Mouse (Mus musculus): ENCODE measurements around the gene Ntm. TPM values are rescaled to one million over a fixed set of nuclear protein-coding genes. Genes with fewer than 3 reads are reported as not detected.

The Ntm gene
- polyA plus RNA-seq, 1 experiment from 2014 or later: 0.76 TPM

DNA sequence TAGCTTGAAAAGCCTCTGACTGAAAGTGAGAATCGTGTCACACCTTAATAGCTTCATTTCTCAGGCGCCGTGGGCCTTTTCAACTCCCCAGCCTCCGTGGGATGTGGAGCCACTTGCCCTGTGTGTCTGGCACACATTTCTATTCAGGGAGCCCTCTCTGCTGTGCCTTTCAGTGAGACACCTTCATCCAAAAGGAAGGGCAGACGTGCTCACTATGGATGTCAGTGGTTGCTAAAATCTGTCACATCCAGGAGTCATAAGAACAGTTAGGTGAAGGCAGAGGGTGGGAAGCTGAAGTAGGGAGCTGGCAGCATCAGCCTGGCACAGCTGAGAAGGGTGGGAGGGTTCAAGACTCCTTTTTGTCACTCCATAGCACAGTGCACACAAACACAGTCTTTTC, 201.4 kb downstream of the Ntm start:
- Histone ChIP-seq H3K27ac (ENCODE audit: low read length) (no peak overlapping the region), H3K4me3 (ENCODE audit: low read depth, low read length) (no peak overlapping the region), H3K36me3 (ENCODE audit: insufficient read depth, low read length) (no peaks in the 10 kb centered on the region), H3K9me3 (ENCODE audit: low read length) (no peaks in the 10 kb centered on the region), H3K27me3 (replicated peaks; ENCODE audit: insufficient read depth, low read length) (no peaks in the 10 kb centered on the region), H3K4me2 (replicated peaks; ENCODE audit: low read depth, low read length) (no peak overlapping the region), H3K9ac (replicated peaks; ENCODE audit: low read depth) (no peak overlapping the region), H3K4me1 (ENCODE audit: insufficient read depth, low read depth, low read length) (no peaks in the 10 kb centered on the region)
- DNase-seq (ENCODE audit: low spot score): no peak
- ATAC-seq: no peak
- WGBS: 82% methylated on average over 5 of the region's 5 CpGs
- TF ChIP-seq EP300 (IDR thresholded peaks at IDR 0.05) (no peak), CTCF (IDR thresholded peaks at IDR 0.05) (no peak)

DNA sequence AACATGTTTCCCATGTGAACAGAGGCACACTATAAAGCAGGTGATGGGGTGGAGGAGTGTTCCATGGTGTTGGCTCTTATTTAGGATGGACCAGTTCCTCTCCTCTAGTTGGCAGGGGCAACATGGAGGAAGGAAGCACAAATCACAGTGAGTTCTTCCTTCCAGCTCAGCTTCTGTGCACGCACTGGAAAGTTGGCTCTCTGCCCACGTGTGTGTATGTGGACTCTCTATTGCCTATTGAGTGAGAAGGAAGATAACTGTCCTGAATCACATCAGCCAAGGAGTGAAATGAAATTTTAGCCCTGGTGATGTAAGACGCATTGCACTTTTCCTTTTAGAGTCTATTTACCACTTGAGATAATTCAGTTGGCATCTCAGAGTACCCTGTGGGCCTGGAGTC, 203.0 kb downstream of the Ntm start:
- Histone ChIP-seq H3K4me3 (ENCODE audit: low read depth, low read length) (no peak overlapping the region), H3K9me3 (ENCODE audit: low read length) (no peaks in the 10 kb centered on the region), H3K9ac (replicated peaks; ENCODE audit: low read depth) (no peak overlapping the region), H3K27ac (ENCODE audit: low read length) (no peak overlapping the region), H3K4me2 (replicated peaks; ENCODE audit: low read depth, low read length) (no peak overlapping the region), H3K27me3 (replicated peaks; ENCODE audit: insufficient read depth, low read length) (no peaks in the 10 kb centered on the region), H3K4me1 (ENCODE audit: insufficient read depth, low read depth, low read length) (no peaks in the 10 kb centered on the region), H3K36me3 (ENCODE audit: insufficient read depth, low read length) (no peaks in the 10 kb centered on the region)
- WGBS: 25% methylated on average over 3 of the region's 3 CpGs
- ATAC-seq (no peak), DNase-seq (ENCODE audit: low spot score) (no peak)
- no peak for TF ChIP-seq CTCF (IDR thresholded peaks at IDR 0.05)

DNA sequence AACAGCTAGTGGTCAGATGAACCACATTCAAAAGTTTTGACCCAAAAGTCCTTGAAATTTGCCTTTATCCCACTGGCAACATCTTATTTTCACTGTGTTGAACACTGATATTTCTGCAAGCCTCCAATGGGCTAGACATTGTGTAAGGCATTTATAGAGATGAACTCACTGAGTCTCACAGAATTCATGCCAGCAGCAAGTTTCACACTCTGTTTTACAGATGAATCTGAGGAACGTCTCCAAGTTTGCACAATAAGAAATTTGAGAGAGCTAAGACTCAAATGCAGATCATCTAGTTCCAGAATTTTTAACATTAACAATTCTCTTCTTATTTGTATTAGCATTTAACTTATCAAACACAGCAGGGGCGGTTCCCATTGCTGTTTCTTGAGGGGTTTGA, 203.9 kb downstream of the Ntm start:
- Histone ChIP-seq H3K36me3 (ENCODE audit: insufficient read depth, low read length) (no peaks in the 10 kb centered on the region), H3K4me1 (ENCODE audit: insufficient read depth, low read depth, low read length) (no peaks in the 10 kb centered on the region), H3K4me3 (ENCODE audit: low read depth, low read length) (no peak overlapping the region), H3K9me3 (ENCODE audit: low read length) (no peaks in the 10 kb centered on the region), H3K27me3 (replicated peaks; ENCODE audit: insufficient read depth, low read length) (no peaks in the 10 kb centered on the region), H3K4me2 (replicated peaks; ENCODE audit: low read depth, low read length) (no peak overlapping the region), H3K27ac (ENCODE audit: low read length) (no peak overlapping the region), H3K9ac (replicated peaks; ENCODE audit: low read depth) (no peak overlapping the region)
- ATAC-seq: no peak
- TF ChIP-seq EP300 (IDR thresholded peaks at IDR 0.05) (no peak), CTCF (IDR thresholded peaks at IDR 0.05) (no peak)
- 71% methylated on average over 2 of the region's 2 CpGs for WGBS
- DNase-seq (ENCODE audit: low spot score): no peak

DNA sequence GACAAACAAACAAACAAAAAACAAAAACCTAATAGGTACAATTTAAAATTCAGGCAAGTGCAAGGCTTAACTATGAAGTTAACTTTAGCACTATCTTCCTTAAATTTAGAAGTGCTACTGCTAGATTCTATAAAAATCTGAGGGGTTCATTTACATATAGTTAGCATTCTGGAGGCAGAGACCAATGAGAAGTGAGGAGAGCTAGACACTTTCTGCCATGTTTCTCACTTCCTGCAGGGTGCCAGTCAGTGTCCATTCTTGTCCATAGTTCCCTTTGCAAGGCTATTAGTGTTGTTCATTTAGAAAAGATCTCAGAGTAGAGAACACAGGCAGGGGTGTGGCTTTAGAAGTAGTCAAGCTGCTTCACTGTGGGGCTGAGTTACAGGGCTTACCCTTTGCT, 208.6 kb downstream of the Ntm start:
- Histone ChIP-seq H3K4me2 (replicated peaks; ENCODE audit: low read depth, low read length) (no peak overlapping the region), H3K27ac (ENCODE audit: low read length) (no peak overlapping the region), H3K9me3 (ENCODE audit: low read length) (no peaks in the 10 kb centered on the region), H3K4me3 (ENCODE audit: low read depth, low read length) (no peak overlapping the region), H3K9ac (replicated peaks; ENCODE audit: low read depth) (no peak overlapping the region), H3K36me3 (ENCODE audit: insufficient read depth, low read length) (no peaks in the 10 kb centered on the region), H3K4me1 (ENCODE audit: insufficient read depth, low read depth, low read length) (peaks cover 4% of the 10 kb centered on the region; the same call in 1 of the 2 replicates), H3K27me3 (replicated peaks; ENCODE audit: insufficient read depth, low read length) (no peaks in the 10 kb centered on the region)
- no peak for TF ChIP-seq EP300 (IDR thresholded peaks at IDR 0.05)
- TF ChIP-seq CTCF (IDR thresholded peaks at IDR 0.05): no peak
- DNase-seq (ENCODE audit: low spot score): no peak
- no peak for ATAC-seq

DNA sequence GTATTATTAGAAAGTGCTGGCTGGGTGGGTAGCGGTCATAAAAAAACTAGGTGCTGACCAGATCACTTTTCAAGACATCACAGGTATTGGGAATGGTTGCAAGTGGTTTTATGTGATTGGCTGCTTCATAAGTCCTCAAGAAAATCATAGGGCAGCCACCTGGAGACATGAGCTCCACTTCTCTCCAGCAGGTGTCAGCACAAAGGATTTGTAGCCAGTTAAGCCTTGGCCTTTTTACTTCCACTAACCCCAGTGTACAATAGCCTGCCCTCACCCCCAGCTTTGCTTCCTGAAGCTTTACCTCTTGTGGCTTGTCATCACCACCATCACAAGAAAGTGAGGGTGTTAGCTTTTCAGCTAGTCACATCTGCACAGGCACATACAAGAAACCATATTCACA, 211.5 kb downstream of the Ntm start:
- H3K27ac ChIP-seq (ENCODE audit: low read length): no peak overlapping the region
- ATAC-seq (no peak), DNase-seq (ENCODE audit: low spot score) (no peak)
- no peaks in the 10 kb centered on the region for H3K9me3 ChIP-seq (ENCODE audit: low read length)
- 66% methylated on average over 1 of the region's 1 CpGs for WGBS
- H3K9ac ChIP-seq (replicated peaks; ENCODE audit: low read depth): no peak overlapping the region
- TF ChIP-seq CTCF (IDR thresholded peaks at IDR 0.05) (peak; percentile 62), EP300 (IDR thresholded peaks at IDR 0.05) (no peak)
- no peaks in the 10 kb centered on the region for H3K36me3 ChIP-seq (ENCODE audit: insufficient read depth, low read length)
- H3K4me1 ChIP-seq (ENCODE audit: insufficient read depth, low read depth, low read length): peaks cover 4% of the 10 kb centered on the region; the same call in 1 of the 2 replicates
- H3K27me3 ChIP-seq (replicated peaks; ENCODE audit: insufficient read depth, low read length): no peaks in the 10 kb centered on the region
- no peak overlapping the region for H3K4me3 ChIP-seq (ENCODE audit: low read depth, low read length)
- H3K4me2 ChIP-seq (replicated peaks; ENCODE audit: low read depth, low read length): no peak overlapping the region

DNA sequence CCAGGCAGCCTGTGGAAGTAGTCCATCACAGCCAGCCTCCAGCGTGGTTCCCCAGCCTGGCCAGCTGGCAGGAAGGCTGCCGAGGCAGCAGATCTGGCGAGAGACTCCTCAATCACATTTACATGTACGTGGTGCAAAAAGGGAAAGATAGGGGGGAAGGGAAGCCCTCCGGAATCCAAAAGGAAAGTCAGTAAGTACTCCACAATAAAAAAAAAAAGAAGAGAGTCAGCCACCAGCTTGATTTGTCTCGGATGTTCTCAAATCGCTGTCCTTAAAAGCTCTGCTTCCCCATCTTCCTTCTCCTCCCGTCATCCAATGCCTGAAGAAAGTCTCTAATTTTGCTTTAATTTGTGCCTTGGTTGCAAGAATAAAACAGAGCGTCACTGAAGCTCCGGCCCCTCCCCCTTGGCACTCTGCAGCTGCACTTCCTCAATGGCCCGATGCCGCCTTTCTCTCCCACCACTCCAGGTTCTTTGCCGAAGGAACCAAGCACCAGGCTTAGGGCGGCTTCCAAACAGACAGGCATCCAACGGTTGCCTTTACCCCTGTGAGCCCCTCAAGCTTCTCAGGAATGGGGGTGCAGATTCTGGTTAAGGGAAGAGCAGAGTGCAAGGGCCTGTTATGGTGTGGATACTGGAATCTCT, 212.4 kb downstream of the Ntm start:
- 11% methylated on average over 15 of the region's 15 CpGs for WGBS
- H3K36me3 ChIP-seq (ENCODE audit: insufficient read depth, low read length): no peaks in the 10 kb centered on the region
- no peak overlapping the region for H3K9ac ChIP-seq (replicated peaks; ENCODE audit: low read depth)

DNA sequence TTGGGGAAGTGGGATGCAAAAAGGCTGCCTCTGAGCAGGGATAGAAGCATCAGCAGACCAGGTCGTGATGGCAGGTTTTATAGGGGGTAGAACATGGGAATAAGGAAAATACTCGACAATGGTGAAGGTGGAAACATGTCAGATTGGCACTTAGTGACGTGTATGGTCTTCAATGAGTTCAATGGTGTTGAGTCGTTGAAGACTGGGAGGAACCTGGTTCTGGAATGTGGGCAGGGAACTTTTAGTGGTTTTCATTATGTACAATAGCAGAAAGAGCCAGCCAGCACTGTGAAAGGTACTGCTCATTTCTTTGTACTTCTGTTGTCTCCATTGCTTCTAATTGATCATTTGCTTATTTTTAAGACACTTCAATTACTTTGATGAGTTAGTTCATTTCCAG, 214.9 kb downstream of the Ntm start:
- no peaks in the 10 kb centered on the region for H3K9me3 ChIP-seq (ENCODE audit: low read length)
- H3K36me3 ChIP-seq (ENCODE audit: insufficient read depth, low read length): no peaks in the 10 kb centered on the region
- no peak overlapping the region for H3K4me3 ChIP-seq (ENCODE audit: low read depth, low read length)
- 55% methylated on average over 4 of the region's 4 CpGs for WGBS
- peaks cover 4% of the 10 kb centered on the region; the same call in 1 of the 2 replicates for H3K4me1 ChIP-seq (ENCODE audit: insufficient read depth, low read depth, low read length)
- TF ChIP-seq CTCF (IDR thresholded peaks at IDR 0.05): no peak
- TF ChIP-seq EP300 (IDR thresholded peaks at IDR 0.05): no peak
- H3K27ac ChIP-seq (ENCODE audit: low read length): no peak overlapping the region
- H3K27me3 ChIP-seq (replicated peaks; ENCODE audit: insufficient read depth, low read length): no peaks in the 10 kb centered on the region
- H3K9ac ChIP-seq (replicated peaks; ENCODE audit: low read depth): no peak overlapping the region
- DNase-seq (ENCODE audit: low spot score) (peak; percentile 59), ATAC-seq (peak; percentile 64)
- no peak overlapping the region for H3K4me2 ChIP-seq (replicated peaks; ENCODE audit: low read depth, low read length)

More for the DNA sequence above, 212.4 kb downstream of the Ntm start:
- Histone ChIP-seq H3K27me3 (replicated peaks; ENCODE audit: insufficient read depth, low read length) (no peaks in the 10 kb centered on the region), H3K9me3 (ENCODE audit: low read length) (no peaks in the 10 kb centered on the region), H3K27ac (ENCODE audit: low read length) (no peak overlapping the region), H3K4me1 (ENCODE audit: insufficient read depth, low read depth, low read length) (peaks cover 4% of the 10 kb centered on the region; the same call in 1 of the 2 replicates), H3K4me3 (ENCODE audit: low read depth, low read length) (peak overlapping the region; percentile 20), H3K4me2 (replicated peaks; ENCODE audit: low read depth, low read length) (peak overlapping the region; percentile 53)
- ATAC-seq (peak; percentile 41; the same call in 1 of the 2 replicates), DNase-seq (ENCODE audit: low spot score) (peak; percentile 65)
- TF ChIP-seq EP300 (IDR thresholded peaks at IDR 0.05): no peak
